Mouse (Mus musculus): ENCODE results near the gene Spock1.
A peak's percentile ranks its signal among the peaks of the same experiment; 100 is the strongest.

The Spock1 gene

DNA sequence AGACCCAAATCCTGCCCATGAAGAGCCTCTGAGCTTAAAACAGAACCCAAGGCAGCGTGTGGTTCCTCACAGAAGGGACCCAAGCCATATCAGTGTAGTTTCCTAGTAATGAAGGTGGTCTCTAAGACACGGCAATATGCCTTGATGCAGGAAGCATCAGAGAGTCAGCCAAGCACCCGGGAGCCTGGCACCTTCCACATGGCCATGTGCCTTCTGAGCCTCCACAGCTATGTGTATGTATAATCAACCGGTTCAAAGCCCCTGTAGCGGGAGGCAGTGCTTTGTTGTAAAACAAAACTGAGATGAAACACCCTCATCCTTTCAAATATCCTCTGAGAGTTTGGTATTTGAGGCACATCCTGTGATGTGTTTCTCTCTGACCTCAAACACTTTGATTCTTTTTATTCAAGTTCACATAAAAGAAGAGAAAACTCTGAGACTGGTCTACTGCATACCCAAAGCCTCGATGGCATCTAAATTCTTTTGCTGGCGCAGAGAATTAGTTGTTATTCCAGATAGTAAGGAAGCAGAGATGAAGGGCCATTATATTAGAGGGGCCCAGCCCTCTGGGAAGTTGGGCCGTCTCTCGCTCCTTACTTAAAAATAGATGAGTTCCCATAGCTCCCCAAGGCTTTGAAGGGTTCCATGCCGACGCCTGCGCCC is 325.7 kb downstream of the Spock1 start:
- Histone ChIP-seq H3K27me3 (ENCODE audit: insufficient read depth, low read length) (no peaks in the 10 kb centered on the region), H3K9me3 (ENCODE audit: low read length) (no peaks in the 10 kb centered on the region)
- TF ChIP-seq CTCF (conservative IDR thresholded peaks at IDR 0.05; ENCODE audit: low read length): no peak
- no peak for TF ChIP-seq POU5F1 (IDR thresholded peaks at IDR 0.05; ENCODE audit: borderline replicate concordance, low read length)
- no peak for TF ChIP-seq NANOG (IDR thresholded peaks at IDR 0.05; ENCODE audit: borderline replicate concordance, low read length)

DNA sequence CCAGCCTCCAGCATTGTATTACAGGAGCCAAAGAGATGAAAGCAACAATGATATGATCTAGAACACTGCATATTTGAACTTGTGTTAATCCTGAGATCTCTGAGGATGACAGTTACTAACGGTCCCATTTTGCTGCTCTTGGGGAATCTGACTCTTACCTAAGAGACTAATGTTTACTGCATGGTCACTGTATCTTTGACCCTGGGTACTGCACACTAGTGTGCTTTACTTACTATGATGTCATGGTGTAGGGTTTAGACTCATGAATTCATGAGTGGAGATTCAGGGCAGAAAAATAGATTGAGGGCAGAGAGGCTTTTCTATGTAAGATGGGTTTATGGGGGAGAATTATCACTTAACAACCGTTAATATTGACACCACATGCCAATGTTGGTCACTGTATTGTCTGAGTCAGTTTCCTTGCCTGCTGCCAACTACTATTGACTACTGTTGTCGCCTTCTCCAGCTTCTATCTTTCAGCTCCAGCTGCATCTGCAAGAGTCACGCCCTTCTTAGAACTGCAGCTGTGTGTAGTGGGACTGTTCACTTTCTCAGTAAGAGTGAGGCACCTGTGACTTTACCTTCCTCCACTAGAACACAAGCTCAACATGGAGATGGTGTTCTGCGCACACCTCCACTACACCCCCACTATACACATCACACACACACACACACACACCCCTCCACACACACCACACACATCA is 330.4 kb downstream of the Spock1 start:
- no peaks in the 10 kb centered on the region for H3K4me1 ChIP-seq (replicated peaks; ENCODE audit: low read depth, low read length)
- no peaks in the 10 kb centered on the region for H3K27me3 ChIP-seq (ENCODE audit: insufficient read depth, low read length)
- no peaks in the 10 kb centered on the region for H3K36me3 ChIP-seq (ENCODE audit: insufficient read depth, low read length)
- no peaks in the 10 kb centered on the region for H3K9me3 ChIP-seq (ENCODE audit: low read length)
- TF ChIP-seq CTCF (conservative IDR thresholded peaks at IDR 0.05; ENCODE audit: low read length) (no peak), NANOG (IDR thresholded peaks at IDR 0.05; ENCODE audit: borderline replicate concordance, low read length) (no peak), POU5F1 (IDR thresholded peaks at IDR 0.05; ENCODE audit: borderline replicate concordance, low read length) (no peak)
- H3K4me3 ChIP-seq (replicated peaks; ENCODE audit: low read length): no peak overlapping the region

More for the DNA sequence above, 325.7 kb downstream of the Spock1 start:
- H3K36me3 ChIP-seq (ENCODE audit: insufficient read depth, low read length): no peaks in the 10 kb centered on the region
- H3K4me3 ChIP-seq (replicated peaks; ENCODE audit: low read length): no peak overlapping the region
- H3K4me1 ChIP-seq (replicated peaks; ENCODE audit: low read depth, low read length): no peaks in the 10 kb centered on the region

DNA sequence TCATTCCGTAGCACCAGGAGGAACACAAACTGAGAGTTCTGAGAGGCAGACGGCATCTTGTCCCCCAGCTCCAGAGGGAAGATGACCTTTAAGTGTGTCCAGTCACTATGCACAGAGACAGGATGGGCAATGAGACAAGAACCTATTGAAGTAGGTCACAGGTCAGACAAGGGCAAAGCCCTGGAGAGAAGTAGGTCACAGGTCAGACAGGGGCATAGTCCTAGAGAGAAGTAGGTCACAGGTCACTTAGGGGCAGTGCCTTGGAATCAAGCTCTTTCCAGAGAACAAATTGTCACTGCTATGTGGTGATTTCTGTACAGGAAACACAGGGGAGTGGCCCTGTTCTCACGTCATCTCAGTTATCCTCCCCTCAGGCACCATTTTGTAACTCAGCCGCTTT is 334.6 kb downstream of the Spock1 start:
- Histone ChIP-seq H3K4me1 (replicated peaks; ENCODE audit: low read depth, low read length) (no peaks in the 10 kb centered on the region), H3K27me3 (ENCODE audit: insufficient read depth, low read length) (no peaks in the 10 kb centered on the region), H3K9me3 (ENCODE audit: low read length) (no peaks in the 10 kb centered on the region), H3K4me3 (replicated peaks; ENCODE audit: low read length) (no peak overlapping the region), H3K36me3 (ENCODE audit: insufficient read depth, low read length) (no peaks in the 10 kb centered on the region)
- TF ChIP-seq CTCF (conservative IDR thresholded peaks at IDR 0.05; ENCODE audit: low read length): no peak
- TF ChIP-seq POU5F1 (IDR thresholded peaks at IDR 0.05; ENCODE audit: borderline replicate concordance, low read length): no peak
- no peak for TF ChIP-seq NANOG (IDR thresholded peaks at IDR 0.05; ENCODE audit: borderline replicate concordance, low read length)

DNA sequence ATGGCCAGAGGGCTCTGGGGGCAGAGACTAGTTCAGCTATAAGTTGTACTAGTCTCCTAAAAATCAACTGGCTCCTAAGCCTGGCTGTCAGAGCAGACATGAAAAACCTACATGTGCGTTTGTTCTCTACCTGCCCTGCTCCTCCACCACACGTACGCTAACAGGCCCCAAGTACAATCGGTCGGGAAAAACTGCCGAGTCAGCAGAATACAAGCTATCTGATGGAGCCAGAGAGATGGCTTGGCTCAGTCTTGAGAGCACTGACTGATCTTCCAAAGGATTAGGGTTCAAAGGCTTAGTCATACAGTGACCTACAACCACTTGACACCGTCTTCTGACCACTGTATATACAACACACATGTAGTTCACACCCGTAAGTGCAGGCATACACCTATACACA is 339.7 kb downstream of the Spock1 start:
- H3K4me1 ChIP-seq (replicated peaks; ENCODE audit: low read depth, low read length): peaks cover 7% of the 10 kb centered on the region; the same call in 1 of the 2 replicates
- no peaks in the 10 kb centered on the region for H3K27me3 ChIP-seq (ENCODE audit: insufficient read depth, low read length)
- no peak for TF ChIP-seq CTCF (conservative IDR thresholded peaks at IDR 0.05; ENCODE audit: low read length)
- no peak for TF ChIP-seq NANOG (IDR thresholded peaks at IDR 0.05; ENCODE audit: borderline replicate concordance, low read length)
- no peak for TF ChIP-seq POU5F1 (IDR thresholded peaks at IDR 0.05; ENCODE audit: borderline replicate concordance, low read length)
- H3K36me3 ChIP-seq (ENCODE audit: insufficient read depth, low read length): no peaks in the 10 kb centered on the region
- no peaks in the 10 kb centered on the region for H3K9me3 ChIP-seq (ENCODE audit: low read length)
- H3K4me3 ChIP-seq (replicated peaks; ENCODE audit: low read length): no peak overlapping the region

DNA sequence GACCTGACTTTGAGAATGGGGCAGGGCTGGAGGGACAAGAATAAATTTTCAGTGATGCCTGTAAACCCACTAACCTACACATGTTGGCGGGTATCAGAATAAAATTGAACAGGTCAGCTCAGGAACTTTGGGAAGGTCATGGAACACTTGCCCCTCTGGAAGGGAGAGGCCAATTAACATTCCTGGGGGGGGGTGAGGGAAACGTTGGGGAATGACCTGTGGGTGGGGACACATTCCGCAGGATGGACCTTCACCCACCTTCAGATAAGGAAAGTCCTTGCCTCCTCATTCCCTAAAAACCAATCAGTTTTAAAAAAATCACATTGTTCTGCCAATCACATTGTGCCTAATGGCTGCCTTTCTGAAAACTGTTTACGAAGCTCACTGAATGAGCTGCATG is 352.9 kb downstream of the Spock1 start:
- Histone ChIP-seq H3K4me3 (replicated peaks; ENCODE audit: low read length) (no peak overlapping the region), H3K36me3 (ENCODE audit: insufficient read depth, low read length) (no peaks in the 10 kb centered on the region), H3K9me3 (ENCODE audit: low read length) (peaks cover 30% of the 10 kb centered on the region), H3K4me1 (replicated peaks; ENCODE audit: low read depth, low read length) (peaks cover 23% of the 10 kb centered on the region), H3K27me3 (ENCODE audit: insufficient read depth, low read length) (no peaks in the 10 kb centered on the region)
- no peak for TF ChIP-seq NANOG (IDR thresholded peaks at IDR 0.05; ENCODE audit: borderline replicate concordance, low read length)
- TF ChIP-seq POU5F1 (IDR thresholded peaks at IDR 0.05; ENCODE audit: borderline replicate concordance, low read length): no peak
- TF ChIP-seq CTCF (conservative IDR thresholded peaks at IDR 0.05; ENCODE audit: low read length): no peak

DNA sequence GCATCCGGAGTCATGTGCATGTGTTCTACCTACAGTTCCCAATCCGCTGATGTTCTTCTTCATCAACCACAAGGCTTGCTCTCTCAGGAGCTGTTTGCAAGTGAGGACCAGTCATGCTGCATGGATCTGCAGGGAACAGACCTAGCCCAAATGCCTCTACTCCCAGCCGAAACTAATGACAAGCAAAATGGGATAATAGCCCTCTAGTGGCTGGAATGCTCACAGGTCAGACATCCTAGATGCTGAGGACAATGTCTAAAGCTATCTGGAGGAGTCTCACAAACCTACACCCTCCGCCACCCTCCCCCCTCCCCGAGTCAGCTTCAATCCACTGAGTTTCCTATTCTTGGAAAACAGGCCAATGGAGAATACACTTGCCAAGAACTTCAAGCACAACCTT is 358.4 kb downstream of the Spock1 start:
- H3K4me1 ChIP-seq (replicated peaks; ENCODE audit: low read depth, low read length): peaks cover 28% of the 10 kb centered on the region
- H3K4me3 ChIP-seq (replicated peaks; ENCODE audit: low read length): no peak overlapping the region
- H3K9me3 ChIP-seq (ENCODE audit: low read length): peaks cover 9% of the 10 kb centered on the region; the same call in 1 of the 2 replicates
- H3K27me3 ChIP-seq (ENCODE audit: insufficient read depth, low read length): no peaks in the 10 kb centered on the region
- H3K36me3 ChIP-seq (ENCODE audit: insufficient read depth, low read length): no peaks in the 10 kb centered on the region
- TF ChIP-seq POU5F1 (IDR thresholded peaks at IDR 0.05; ENCODE audit: borderline replicate concordance, low read length) (no peak), NANOG (IDR thresholded peaks at IDR 0.05; ENCODE audit: borderline replicate concordance, low read length) (no peak), CTCF (conservative IDR thresholded peaks at IDR 0.05; ENCODE audit: low read length) (peak; percentile 57)

DNA sequence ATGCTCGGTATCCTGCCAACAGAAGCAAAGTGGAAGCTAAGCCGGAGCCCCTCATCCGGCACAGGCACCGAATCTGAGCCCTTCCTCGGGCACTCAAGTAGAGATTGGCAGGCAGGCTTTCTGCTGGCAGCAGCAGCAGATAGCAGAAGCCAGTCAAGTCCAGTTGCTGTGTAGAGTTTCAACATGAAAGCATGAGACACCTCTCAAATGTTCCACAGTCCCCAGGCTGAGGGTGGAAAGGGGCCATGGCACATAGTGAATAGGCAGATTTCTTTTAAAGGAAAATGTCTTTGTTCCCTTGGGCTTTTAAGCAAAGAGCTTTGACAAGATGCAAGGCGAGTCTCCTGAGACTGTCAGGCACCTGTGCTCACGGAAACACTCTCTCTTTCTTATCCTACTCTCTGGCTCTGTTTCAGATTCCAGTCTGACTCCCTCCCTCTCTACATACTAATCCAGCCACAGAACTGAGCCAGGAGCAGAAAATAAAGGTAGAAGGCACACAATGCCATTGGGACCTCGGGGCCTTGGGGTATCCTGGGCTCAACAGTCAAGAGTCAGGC is 371.1 kb downstream of the Spock1 start:
- Histone ChIP-seq H3K4me1 (replicated peaks; ENCODE audit: low read depth, low read length) (peaks cover 20% of the 10 kb centered on the region), H3K9me3 (ENCODE audit: low read length) (no peaks in the 10 kb centered on the region), H3K4me3 (replicated peaks; ENCODE audit: low read length) (no peak overlapping the region), H3K27me3 (ENCODE audit: insufficient read depth, low read length) (peaks cover 11% of the 10 kb centered on the region; the same call in 1 of the 2 replicates), H3K36me3 (ENCODE audit: insufficient read depth, low read length) (no peaks in the 10 kb centered on the region)
- TF ChIP-seq POU5F1 (IDR thresholded peaks at IDR 0.05; ENCODE audit: borderline replicate concordance, low read length): no peak
- TF ChIP-seq CTCF (conservative IDR thresholded peaks at IDR 0.05; ENCODE audit: low read length): no peak
- TF ChIP-seq NANOG (IDR thresholded peaks at IDR 0.05; ENCODE audit: borderline replicate concordance, low read length): no peak

DNA sequence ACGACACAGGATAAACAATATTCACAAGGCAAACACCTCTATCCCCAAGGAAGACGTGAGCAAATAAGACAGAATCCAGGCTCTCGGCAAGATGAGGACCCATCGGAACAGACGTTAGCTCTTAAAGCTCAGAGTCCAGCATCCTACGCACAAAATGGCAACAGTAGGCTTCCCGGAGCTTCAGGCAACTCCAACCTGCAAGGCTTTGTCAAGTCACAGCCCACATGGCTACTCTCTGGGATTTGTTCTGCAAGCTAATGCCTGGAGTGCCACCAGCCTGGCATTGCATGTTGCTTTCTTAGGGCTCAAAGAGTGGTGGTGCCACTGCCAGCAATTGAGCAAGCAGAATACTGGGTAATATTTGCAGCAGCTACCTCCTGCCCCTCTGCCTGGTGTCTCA is 373.8 kb downstream of the Spock1 start:
- Histone ChIP-seq H3K4me1 (replicated peaks; ENCODE audit: low read depth, low read length) (peaks cover 10% of the 10 kb centered on the region), H3K4me3 (replicated peaks; ENCODE audit: low read length) (no peak overlapping the region), H3K27me3 (ENCODE audit: insufficient read depth, low read length) (peaks cover 11% of the 10 kb centered on the region; the same call in 1 of the 2 replicates), H3K9me3 (ENCODE audit: low read length) (no peaks in the 10 kb centered on the region), H3K36me3 (ENCODE audit: insufficient read depth, low read length) (no peaks in the 10 kb centered on the region)
- no peak for TF ChIP-seq NANOG (IDR thresholded peaks at IDR 0.05; ENCODE audit: borderline replicate concordance, low read length)
- no peak for TF ChIP-seq CTCF (conservative IDR thresholded peaks at IDR 0.05; ENCODE audit: low read length)
- TF ChIP-seq POU5F1 (IDR thresholded peaks at IDR 0.05; ENCODE audit: borderline replicate concordance, low read length): no peak
